Mouse (Mus musculus) CD8-positive naive resting alpha-beta T cell, adult 57 days (primary cell): Measurements from ENCODE around the gene Padi1. TPM values are rescaled to one million over a fixed set of nuclear protein-coding genes. Genes with fewer than 3 reads are reported as not detected.

Experiments
- total RNA-seq: library from RNA; stranded (reverse); gene quantifications from one replicate; pipeline ENCODE4 v1.2.4, GENCODE M21; 2023

Padi1 gene
- 0.31 TPM for total RNA-seq

GRCm38 (mm10) chr4:140845666-140846065, at the start of gene Padi1:
Gene Padi1, minus strand, starts transcription at chr4:140845778.

GRCm38 (mm10) chr4:140810458-140811260, 34.9 kb downstream of the Padi1 start, which contains the start of gene Padi3:
Gene Padi3, minus strand, starts transcription at chr4:140810648.

GRCm38 (mm10) chr4:140774025-140774800, 71.4 kb downstream of the Padi1 start, which contains the start of gene Padi4:
Gene Padi4, minus strand, starts transcription at chr4:140774236.

Other genes with a start within 250 kb of the Padi1 start
- gene Arhgef10l, start 179.8 kb downstream of the Padi1 start, total RNA-seq = 0.77 TPM
- 134 TPM for gene Rcc2, start 145.2 kb downstream of the Padi1 start, total RNA-seq
- gene Padi6, start 103.1 kb downstream of the Padi1 start, total RNA-seq = not detected
- 0.67 TPM for gene Padi4, start 71.5 kb downstream of the Padi1 start, total RNA-seq
- not detected for gene Padi3, start 35.1 kb downstream of the Padi1 start, total RNA-seq
- gene Padi2, start 60.6 kb upstream of the Padi1 start, total RNA-seq = 42.4 TPM
- gene Sdhb, start 115.4 kb upstream of the Padi1 start, total RNA-seq = 84.0 TPM
- 31.8 TPM for gene Atp13a2, start 141.1 kb upstream of the Padi1 start, total RNA-seq
- not detected for gene Mfap2, start 164.6 kb upstream of the Padi1 start, total RNA-seq
- gene Crocc, start 214.8 kb upstream of the Padi1 start, total RNA-seq = 13.7 TPM
- gene Necap2, start 232.6 kb upstream of the Padi1 start, total RNA-seq = 69.7 TPM
- gene Spata21, start 242.6 kb upstream of the Padi1 start, total RNA-seq = not detected